Mouse (Mus musculus) frontal cortex, adult (tissue): ENCODE measurements around the gene Mical3.

Experiments used
- ATAC-seq: cut with Nextera tagmentation; 2 replicates; pipeline ENCODE4 v1.9.2; 2017; ENCODE audit warnings: mild to moderate bottlenecking, moderate library complexity, mixed read lengths; ENCODE audit not compliant: low TSS enrichment

Mical3 gene

DNA sequence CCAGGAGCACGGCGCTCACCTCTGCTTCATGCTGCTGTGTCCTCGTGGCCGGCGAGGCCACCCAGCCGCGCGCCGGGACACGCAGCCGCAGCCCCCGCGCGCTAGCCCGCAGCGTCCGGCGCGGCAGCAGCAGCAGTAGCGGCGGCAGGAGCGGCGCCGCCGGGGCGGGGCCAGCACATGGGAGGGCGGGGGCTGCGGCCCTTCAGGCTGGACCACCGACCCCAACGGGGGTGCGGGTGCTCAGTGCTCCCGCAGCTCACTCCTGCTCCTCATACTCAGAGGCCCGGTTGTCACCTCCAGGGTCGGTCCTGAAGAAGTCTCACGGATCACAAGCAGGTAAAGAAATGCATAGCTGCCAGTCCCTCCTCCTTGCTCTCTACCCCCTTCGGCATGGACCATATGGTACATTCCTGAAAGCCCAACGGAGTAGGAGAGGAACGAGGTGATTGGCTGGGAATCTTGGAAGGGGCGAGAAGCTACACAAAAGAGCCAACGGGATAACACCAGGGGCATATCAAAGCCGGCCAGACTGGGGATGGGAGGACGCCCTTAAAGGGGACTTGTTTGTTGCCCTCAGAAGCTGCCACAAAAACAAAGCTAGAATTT is 20.7 kb downstream of the Mical3 start:
- peak; percentile 89 for ATAC-seq

DNA sequence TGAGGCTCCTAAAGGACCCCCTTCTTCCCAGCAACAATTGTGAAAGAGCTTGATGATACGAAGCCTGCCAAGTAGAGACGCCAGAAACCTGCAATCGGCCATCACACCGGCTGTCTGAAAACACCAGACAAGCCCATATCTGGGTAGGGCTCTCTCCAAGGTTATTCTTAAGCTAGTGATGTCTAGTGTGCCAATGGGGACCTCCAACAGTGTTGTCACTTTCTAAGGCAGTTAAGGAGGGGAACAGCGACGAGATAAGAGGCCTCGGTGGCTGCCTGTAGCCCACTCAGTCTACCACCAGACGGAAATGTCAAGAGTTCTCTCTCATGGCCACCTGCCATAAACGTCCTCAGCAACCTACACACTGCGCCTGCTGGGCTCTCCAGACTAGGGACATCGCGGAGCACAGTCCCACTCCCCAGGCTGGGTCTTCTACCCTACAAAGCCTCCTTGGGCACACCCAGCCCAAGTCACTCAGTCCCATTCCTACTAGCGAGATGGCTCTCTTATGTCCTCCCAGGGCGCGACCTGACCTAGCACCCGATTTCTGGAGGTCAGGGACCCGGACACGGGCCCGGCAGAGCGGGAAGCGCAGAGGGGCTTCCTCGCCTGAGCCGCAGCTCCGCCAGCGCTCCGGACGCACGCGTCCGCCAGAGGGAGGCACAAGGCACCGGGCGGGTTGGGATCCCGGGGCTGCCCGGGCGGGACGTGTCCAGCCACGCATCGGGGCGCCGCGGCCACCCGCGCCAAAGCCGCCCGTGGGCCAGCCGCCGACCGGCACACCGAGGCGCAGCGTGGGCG is 21.4 kb downstream of the Mical3 start:
- peak; percentile 24 for ATAC-seq

DNA sequence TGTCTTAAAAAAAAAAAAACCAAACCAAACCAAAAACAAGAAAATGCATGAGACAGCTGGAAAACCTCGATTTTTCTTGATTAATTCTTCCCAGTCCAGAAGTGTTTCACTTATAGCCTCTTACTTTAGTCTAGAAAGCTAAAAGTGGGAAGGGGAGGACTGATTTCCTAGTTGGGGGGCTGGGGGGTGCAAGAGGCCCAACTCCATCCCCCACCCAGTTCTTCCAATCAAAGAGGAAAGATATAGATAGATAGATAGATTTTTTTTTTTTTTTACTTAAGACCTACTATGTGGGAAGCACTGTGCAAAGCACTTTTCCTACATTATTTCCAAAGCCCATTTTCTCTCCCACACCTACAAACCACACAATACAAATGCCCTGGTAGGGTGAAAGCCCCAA is 22.7 kb downstream of the Mical3 start:
- ATAC-seq: no peak

DNA sequence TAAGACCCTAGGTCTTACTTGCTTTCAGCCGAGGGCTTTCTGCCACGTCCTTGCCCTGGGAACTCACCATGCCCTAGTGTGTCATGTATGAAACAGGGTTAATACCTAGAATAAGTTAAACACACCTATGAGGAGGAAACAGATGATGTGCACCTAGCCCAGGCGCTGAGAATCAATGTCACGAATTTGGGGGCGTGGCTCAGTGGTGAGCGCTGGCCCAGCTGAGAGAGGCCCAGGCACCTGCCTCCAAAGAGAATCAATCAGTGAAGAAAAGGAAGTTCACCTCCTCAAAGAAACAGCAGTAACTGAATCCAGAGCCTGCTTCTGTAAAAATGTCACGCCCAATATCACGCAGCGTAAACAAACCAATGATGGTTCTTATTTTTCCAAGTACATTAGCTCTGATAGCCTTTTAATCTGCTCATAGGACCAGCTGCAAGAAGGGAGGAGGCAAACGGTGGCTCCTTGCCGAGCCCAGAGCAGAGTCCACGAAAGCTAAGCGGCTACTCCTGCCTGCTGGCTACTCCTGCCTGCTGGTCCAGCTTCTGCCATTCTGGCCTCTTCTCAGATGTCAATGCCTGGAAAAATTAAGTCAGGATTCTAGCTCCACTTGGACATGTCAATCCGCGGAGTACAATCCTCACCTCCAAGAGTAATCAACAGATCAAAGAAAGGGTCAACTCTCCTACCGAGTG is 23.9 kb downstream of the Mical3 start:
- no peak for ATAC-seq

DNA sequence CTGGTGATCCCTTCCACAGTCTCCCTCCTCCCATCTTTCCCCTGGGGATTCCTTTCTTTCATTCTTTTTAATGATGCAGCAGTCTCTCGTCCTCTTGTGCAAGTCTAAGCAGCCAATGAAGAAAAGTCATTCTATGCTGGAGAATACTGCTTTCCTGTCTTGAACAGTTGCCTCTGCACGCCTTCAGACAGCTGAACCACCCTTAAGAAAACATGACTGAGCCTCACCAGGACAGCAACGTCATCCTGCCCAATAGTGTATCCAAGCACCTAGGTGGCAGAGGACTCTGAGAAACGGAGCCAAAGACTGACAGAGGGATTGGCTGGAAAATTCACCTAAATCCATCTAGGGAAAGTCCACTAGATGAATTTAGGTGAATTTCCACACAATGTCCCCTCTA is 25.1 kb downstream of the Mical3 start:
- peak; percentile 17; the same call in 1 of the 2 replicates for ATAC-seq

DNA sequence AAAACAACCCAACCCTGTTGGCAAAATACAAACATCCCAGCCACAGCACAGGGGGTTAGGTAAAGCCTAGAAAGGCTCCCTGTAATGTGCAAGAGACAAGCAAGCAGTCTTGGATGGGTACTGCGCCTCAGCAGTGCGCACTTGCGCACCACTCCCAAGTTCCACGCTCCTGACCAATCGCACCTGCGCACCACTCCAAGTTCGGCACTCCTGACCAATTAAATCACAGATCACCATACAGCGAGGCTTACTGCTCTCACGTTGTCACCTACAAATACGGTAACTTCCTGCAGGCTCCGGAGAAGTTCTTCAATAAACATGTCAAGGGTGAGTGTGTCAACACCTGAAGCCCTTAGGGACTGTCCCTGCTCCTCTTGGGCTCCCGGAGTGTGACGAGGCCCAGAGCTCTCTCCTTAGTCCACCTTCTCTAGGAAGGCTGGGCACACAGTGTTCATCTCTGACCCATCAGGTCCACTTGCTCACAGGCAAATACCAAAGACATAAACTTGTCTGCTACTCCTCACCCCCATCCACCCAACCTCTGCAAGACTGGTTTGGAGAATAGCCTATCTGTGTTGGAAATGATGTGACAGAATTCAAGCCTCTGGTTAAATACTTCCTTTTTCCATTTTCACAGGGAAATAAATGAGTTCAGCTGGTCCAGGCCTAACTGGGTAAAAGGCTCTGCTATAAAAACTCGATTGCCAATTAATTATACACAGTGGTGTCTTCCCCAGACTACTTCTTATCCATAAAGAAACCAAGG is 27.2 kb downstream of the Mical3 start:
- no peak for ATAC-seq

DNA sequence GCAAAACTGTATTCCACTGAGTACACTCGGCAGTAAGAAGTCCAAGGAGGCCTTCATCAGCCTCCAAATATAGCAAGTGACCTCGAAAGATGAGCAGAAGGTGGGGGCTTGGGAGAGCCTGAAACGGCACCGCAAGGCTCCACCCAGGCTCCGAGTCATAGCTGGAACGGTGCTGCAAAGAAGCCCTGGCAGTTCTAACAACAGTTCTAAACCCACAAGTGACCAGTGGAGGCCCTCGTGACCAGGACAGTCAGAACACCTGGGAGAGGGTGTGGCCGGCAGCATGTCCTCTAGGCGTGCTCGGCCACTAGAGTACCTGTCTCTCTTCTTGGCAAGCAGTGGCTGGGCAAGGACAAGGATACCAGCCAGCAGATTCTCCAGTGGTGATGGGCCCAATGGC is 27.9 kb downstream of the Mical3 start:
- no peak for ATAC-seq

DNA sequence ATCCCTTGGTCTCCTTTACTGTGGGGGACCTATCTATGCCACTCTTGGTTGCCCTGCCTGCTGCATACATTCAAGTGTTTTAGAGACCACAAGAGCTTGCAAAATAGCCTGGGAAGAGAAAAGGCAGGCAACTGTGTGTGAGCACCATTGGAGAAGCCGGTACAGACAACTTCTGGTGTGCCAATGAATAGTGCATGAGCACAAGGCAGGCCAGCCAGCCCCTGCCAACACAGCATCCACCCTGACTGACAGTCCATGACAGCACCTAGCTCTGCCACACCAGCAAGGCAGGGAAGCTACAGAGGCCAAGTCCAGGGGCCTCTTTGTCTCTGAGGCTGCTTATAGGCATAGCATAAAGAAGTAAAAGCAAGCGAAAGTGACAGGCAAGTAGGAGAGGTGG is 28.7 kb downstream of the Mical3 start:
- ATAC-seq: no peak

DNA sequence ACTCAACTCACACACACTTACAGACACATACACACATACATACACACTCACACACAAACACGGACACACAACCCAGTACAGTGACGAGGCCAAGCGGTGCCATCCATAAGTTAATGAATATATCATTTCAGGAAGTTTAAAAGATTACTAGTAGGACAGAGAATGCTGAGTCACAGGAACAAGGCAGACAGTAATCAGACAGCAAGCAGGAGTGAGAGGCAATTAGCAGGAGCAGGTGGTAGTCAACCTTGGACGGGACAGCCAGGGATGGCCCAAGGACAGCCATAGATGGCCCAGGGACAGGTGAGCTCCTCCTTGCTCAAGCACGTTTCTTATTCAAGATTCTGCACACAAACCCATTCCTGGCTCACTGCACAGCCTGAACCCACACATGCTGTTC is 29.6 kb downstream of the Mical3 start:
- no peak for ATAC-seq

DNA sequence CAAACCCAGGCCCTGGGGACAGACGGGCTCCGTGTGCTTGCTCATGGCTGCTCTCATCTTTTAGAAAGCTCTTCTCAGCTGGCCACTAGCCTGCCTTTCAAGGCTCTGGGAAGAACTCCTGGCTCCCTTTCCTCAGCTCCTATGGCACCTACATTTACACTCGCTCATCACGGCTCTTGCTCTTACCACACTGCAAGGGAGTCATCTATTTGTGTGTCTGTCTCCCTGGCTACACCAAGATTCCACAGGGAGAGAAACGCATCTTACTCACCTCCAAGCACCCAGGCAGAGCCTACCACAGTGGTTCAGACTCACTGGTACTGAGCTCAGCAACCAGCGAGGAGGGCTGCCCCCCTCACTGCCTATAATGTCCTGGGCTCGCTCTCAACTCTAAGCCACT is 31.0 kb downstream of the Mical3 start:
- peak; percentile 66 for ATAC-seq

DNA sequence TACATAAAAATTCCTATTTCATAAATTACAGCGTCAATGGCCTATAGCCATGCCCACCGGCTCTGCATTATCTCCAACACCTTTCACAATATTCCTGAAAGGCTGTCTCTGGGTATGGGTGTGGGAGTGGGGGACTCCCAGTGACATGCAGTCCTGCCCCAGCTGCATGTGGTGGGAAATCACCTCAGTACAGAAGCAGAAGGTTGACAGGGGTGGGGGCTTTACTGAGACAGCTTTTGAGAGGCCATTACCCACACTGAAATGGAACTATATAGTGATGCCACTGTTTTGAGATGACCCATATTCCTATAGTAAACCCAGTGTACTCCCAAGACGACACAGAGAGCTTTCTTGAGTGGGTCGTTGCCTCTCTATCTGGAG is 31.6 kb downstream of the Mical3 start:
- no peak for ATAC-seq

DNA sequence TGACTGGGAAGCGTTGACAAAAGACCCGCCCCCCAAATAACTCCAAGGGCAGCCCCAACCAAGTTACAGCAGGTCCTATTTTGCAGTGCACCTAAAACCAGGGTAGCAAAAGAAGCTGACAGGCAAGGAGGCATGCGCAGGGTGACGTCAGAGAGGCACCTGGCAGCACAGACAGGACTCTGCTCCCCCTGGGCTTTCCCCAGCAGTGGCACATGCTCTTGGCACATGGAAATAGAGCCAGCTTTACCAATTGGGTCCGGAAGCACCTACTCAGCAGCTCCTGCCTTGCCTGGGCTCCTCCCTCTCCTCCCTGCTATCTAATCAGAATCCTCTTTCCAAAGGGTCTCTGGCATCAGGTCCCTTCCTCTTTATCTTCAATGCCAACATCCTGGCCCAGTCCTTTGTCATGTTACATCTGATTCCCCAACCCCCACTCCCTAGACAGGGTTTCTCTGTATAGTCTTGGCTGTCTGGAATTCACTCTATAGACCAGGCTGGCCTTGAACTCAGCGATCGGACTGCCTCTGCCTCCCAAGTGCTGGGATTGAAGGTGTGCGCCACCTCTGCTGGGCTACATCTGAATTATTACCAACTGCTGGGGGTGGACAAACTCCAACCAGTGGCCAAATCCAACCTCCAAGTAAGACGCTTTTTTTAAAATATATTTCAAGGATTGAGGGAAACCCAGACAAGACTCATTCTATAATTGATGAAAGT is 32.1 kb downstream of the Mical3 start:
- ATAC-seq: peak; percentile 13

DNA sequence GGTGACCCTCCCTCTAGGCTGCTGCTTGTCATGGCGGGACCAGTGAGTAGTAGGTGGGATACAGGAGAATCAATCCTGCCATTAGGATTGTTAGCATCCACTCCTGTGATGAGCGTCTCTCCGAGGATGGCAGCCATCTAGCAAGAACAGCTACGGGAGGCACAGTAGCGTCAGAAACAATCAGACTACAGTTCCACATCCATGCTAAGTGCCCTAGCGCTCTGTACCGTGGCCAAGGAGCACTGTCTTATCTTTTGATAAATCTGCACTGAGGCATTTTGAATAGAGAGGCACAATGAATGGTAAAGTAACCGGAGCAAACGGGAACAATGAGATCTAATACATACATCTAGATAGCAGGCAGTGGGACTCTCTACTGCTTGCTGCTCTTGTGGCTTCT is 32.7 kb downstream of the Mical3 start:
- ATAC-seq: no peak

DNA sequence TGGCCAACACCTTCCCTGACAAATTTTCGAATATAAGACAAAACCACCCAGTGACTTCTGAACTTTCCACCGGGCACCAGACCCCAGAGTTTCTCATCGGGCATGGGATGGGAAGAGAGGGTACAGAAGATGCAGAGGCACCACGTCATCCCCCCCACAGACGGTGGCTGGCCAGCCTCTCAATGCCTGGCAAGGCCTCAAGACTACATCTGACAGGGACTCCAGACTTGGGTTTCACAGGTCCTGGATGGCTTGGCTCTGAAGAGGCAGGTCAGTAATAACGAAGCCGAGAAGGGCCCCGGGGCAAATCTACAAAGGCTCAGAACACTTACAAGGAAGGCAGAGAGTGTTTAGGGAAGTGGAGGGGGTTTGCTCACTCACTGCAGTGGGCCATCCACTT is 33.9 kb downstream of the Mical3 start:
- ATAC-seq: no peak

DNA sequence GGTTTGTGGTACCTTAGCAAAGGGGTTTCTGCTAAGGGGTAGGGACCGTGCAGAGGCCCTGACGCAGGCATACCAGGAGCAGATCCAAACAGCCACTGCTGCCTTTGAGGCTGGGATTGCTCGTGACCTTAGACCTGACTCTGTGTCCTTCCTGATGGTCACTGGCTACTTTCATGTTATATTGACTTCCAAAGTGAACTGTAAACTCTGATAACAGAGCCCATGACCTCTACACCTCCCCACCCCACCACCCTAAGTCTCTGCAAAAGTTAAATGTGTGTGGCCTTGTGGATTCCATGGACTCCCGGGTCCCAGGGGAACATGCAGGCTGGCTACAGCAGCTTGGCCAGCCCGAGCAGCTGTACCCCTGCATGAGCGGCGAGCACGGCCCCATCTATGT is 34.4 kb downstream of the Mical3 start:
- ATAC-seq: no peak

DNA sequence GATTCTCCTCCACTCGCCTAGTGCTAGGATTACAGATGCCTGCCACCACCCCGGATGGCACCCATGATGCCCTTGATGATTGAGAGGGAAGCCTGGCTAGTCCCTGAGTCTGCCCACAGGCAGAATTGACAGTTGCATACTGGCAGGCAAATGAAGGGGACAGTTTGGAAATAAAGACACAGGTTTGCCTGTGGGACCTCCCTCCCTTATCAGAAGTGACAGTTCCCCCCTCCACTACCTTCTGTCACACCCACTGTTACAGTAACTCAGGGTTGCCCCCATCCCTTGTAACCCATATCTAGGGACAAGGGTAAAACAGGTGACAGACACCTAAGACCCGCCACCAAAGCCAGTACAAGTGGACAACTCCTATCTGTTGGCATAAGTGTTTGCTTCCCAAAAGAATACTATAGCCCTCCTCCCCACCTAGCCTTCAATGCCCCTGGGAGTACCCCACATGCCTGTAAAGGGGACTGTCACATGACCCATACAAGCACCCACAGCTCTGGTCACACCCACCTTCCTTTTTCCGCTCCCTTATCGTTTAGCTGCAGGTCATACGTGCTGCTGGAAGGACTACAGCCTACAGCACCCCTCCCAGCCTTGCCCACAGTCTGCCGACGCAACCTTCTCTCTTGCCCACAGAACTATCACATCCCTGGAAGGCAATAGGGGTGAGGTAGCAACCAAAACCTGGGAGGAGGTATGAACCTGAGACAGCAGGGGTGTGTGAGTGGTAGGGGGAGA is 37.0 kb downstream of the Mical3 start:
- no peak for ATAC-seq

DNA sequence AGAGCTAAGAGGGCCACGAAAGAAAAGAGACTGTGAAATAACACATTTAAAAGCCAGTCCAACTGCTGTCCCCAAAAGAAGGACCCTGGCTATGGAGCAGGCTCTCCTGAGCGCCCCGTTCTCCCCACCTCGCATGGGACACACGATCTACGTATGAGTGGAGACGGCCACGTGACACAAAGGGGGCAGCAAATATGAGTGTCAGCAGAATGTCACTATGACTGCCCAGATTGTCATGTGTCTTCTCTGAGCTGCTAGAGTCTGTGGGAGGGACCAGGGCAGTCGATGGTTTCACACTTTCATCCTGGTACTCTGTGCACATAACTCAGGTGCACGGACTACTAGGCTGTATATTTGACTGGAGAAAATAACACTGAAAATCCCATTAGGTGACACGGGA is 40.0 kb downstream of the Mical3 start:
- ATAC-seq: no peak

DNA sequence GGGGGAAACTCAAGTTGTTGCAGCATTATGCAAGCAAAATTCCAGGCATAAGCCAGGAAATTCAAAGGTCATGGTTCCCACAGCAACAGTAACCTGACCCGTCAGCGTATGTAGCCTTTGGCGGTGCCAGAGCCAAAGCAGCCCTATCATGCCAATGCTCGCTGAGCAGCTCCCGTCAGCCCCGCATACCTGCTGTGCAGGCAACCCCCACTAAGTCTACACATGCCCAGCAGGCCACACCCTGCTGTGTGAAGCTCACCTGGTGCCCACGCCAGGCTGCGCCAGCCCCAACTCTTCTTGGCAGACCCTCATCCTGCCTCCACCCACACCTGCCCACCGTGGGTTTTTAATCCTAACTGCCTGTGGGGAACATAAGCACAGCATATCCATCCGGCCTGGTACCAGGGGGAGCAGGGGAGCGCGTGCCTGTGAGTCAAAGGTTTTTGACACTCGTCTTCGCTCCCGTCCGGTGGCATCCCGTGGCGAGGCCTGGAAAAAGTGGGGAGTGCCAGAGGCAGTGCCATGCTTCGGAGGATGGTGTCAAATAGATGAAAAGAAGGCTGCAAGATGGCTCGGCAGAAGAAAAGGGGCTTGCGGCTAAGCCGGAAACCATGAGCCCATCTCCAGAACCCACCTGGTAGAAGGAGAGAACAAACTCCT is 43.1 kb downstream of the Mical3 start:
- no peak for ATAC-seq

DNA sequence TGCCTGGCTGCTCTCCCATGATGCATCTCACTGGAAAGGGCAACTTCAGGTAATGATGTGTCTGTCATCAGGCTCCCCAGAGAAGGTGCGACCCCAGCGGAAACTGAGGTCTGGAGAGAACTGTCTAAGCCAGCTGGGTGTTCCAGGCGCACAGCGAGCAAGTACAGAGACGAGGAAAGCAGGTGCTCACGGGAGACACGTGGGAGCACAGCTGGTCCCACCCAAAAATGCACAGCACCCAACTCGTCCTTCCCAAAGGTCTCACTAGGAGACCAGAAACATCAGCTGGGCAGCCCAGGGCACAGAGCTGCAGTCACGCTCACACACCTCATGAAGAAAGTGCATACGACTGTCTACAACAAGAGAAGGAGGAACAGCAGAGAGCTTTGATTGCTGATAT is 43.7 kb downstream of the Mical3 start:
- ATAC-seq: 0 out of 2 replicates have a peak, but pooled peaks have one; percentile 14

DNA sequence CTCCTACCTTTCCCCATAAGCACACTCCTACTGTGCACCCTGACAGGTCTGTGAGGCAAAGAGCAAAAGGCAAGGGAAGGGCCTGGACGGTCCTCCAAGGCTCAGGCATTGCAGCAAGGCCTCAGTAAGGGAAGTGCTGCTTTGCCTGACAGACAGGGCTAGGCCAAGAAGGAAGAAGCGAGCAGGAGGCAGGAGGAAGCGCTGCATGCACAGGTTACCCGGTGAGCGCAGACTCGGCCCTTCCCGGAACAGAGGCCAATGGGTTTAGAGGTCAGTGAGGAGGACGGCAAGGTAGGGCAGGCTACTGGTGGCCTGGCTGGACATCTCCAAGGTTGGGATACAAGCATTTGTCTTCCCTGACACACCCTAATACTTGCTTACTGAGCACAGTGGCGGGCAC is 44.6 kb downstream of the Mical3 start:
- ATAC-seq: no peak
